Mouse (Mus musculus): ENCODE measurements around the gene Ces3a.

DNA sequence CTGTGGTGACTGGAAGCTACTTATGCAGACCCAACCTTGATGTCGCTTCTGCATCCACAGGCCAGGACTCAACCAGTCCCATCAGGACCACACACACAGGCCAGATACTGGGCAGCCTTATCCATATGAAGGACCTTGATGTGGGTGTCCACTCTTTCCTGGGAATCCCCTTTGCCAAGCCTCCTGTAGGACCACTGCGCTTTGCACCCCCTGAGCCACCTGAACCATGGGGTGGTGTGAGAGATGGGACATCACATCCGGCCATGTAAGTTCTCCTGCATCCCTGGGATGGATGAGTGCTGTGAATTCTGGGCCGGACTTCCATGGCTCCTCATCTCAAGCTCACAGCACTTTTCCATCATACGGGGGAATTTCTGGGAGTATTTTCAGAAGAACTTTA, 34.0 kb upstream of the Ces3a start:
- TF ChIP-seq CTCF (IDR thresholded peaks at IDR 0.05 in 2 of 3, conservative IDR thresholded peaks at IDR 0.05 in 1 of 3; ENCODE audit: control insufficient read depth in 1 of 3, insufficient read depth in 1 of 3, low read depth in 2 of 3, low read length in 3 of 3, poor library complexity in 1 of 3, severe bottlenecking in 1 of 3) (no peak), MAX (IDR thresholded peaks at IDR 0.05; ENCODE audit: low read length) (no peak), NELFE (IDR thresholded peaks at IDR 0.05; ENCODE audit: low read depth, low read length) (no peak), HCFC1 (IDR thresholded peaks at IDR 0.05; ENCODE audit: low read depth, low read length) (no peak), POLR2A (IDR thresholded peaks at IDR 0.05; ENCODE audit: control insufficient read depth in 1 of 2, insufficient read depth in 1 of 2, low read depth in 1 of 2, low read length in 2 of 2, poor library complexity in 1 of 2) (no peak), USF1 (IDR thresholded peaks at IDR 0.05; ENCODE audit: low read depth, low read length) (no peak), EP300 (IDR thresholded peaks at IDR 0.05; ENCODE audit: low read depth in 1 of 2, low read length in 2 of 2) (no peak), POLR2AphosphoS5 (IDR thresholded peaks at IDR 0.05; ENCODE audit: borderline replicate concordance, low read depth, low read length) (no peak), GATA1 (IDR thresholded peaks at IDR 0.05; ENCODE audit: low read depth, low read length) (no peak), E2F4 (IDR thresholded peaks at IDR 0.05; ENCODE audit: borderline replicate concordance, low read depth, low read length) (no peak)
